Mouse (Mus musculus) brain, embryonic 14.5 days (tissue): ENCODE measurements around the gene Dars2.

Experiments used
- CTCF ChIP-seq: fragments of 200-500 bp; IDR thresholded peaks from 2 replicates; pipeline ENCODE4 v1.5.1; 2012; ENCODE audit warnings: inconsistent platforms, mild to moderate bottlenecking, moderate library complexity, borderline replicate concordance; ENCODE audit not compliant: insufficient read depth, insufficient read length; ENCODE audit errors: extremely low read depth
- POLR2A ChIP-seq: fragments of 200-500 bp; IDR thresholded peaks from 2 replicates; pipeline ENCODE4 v1.6.1; 2012; ENCODE audit warnings: mild to moderate bottlenecking, inconsistent platforms, borderline replicate concordance; ENCODE audit not compliant: poor library complexity, insufficient read depth, insufficient read length, severe bottlenecking; ENCODE audit errors: extremely low read depth

- TF ChIP-seq CTCF = no peak
- no peak for TF ChIP-seq POLR2A
Observed at GRCm38 (mm10) chr1:161040855-161041254, 29.6 kb downstream of the Dars2 start.
